In the genomic region with DNA sequence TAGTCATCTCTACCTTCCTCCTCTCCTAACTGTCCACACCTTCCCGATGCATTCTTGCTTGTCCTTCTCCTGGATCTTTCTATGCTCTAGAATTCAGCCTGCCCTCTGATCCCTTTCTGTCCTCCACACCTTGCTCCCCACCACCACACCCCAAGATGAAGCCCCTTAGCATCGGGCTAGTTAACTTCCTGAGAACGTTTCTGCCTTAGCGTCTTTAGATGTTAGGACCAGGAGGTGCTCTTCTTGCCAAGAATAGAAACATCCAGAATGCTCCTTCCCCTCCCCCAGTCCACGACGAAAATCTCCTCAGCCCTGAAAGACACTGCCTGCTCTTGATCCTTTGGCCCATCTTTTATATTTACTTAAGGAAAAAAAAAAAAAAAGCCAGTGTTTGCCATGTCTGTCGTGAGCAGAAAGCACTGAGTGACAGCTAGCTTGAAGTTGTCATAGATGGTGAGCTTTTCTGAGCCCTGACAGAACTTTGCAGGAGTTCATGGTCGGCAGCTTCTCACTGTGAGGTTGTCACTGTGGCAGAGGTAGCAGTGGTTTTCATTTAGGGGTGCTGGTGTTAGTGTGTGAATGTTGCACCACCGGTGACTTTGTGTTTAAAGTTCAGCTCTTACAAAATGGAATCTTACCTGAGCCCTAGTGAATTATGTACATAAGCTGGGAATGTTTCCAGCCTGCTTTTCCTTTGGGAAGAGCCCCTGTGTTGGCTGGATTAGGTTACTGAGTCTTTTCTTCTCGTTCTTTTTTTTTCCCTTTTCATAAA, we compare ENCODE assay signal across 8 mouse cellular contexts. TPM values are rescaled to one million over a fixed set of nuclear protein-coding genes. Genes with fewer than 3 reads are reported as not detected.
DNase-seq lines count a peak whose midpoint lies in the region; ATAC-seq and TF ChIP-seq lines count a peak whose summit lies in the region.

No protein-coding gene starts in this region.

- no peak for DNase-seq in heart, postnatal 14 days
- no peak for DNase-seq in forebrain, embryonic 10.5 days (ENCODE audit: extremely low spot score, low spot score)
- DNase-seq in retina, embryonic 14.5 days (ENCODE audit: low spot score) = peak; percentile 7
- DNase-seq in left cerebral cortex, adult 11 months (ENCODE audit: low spot score) = no peak
- DNase-seq in spleen, adult 18-20 months = no peak

- H3K36me3 ChIP-seq in heart, embryonic 11.5 days (ENCODE audit: control insufficient read depth, insufficient read depth, low read length) = no peaks in the 10 kb centered on the region; the same call in 1 of the 2 replicates
- H3K36me3 ChIP-seq in ES-Bruce4 (ENCODE audit: control insufficient read depth, insufficient read depth, low read length, poor library complexity, severe bottlenecking) = peaks cover 14% of the 10 kb centered on the region
- H3K36me3 ChIP-seq in forebrain, embryonic 10.5 days (replicated peaks) = peaks cover 35% of the 10 kb centered on the region
- H3K36me3 ChIP-seq in limb, embryonic 12.5 days = peaks cover 23% of the 10 kb centered on the region

- H3K9ac ChIP-seq in heart, embryonic 11.5 days (ENCODE audit: low read depth, low read length) = peak overlapping the region; percentile 73
- peak overlapping the region; percentile 98 for H3K9ac ChIP-seq in ES-Bruce4 (ENCODE audit: low read depth, poor library complexity, severe bottlenecking)
- peak overlapping the region; percentile 82; the same call in 1 of the 2 replicates for H3K9ac ChIP-seq in limb, embryonic 12.5 days (replicated peaks)

- H3K4me1 ChIP-seq in heart, embryonic 11.5 days (ENCODE audit: control insufficient read depth, insufficient read depth, low read length) = peaks cover 21% of the 10 kb centered on the region
- no peaks in the 10 kb centered on the region for H3K4me1 ChIP-seq in ES-Bruce4 (ENCODE audit: control insufficient read depth, insufficient read depth, low read length)
- H3K4me1 ChIP-seq in forebrain, embryonic 10.5 days = peaks cover 64% of the 10 kb centered on the region
- H3K4me1 ChIP-seq in limb, embryonic 12.5 days (replicated peaks) = peaks cover 27% of the 10 kb centered on the region

- no peaks in the 10 kb centered on the region for H3K27me3 ChIP-seq in heart, embryonic 11.5 days (ENCODE audit: control insufficient read depth, insufficient read depth, low read length)
- no peaks in the 10 kb centered on the region for H3K27me3 ChIP-seq in ES-Bruce4 (ENCODE audit: control insufficient read depth, insufficient read depth, low read length, poor library complexity, severe bottlenecking)
- H3K27me3 ChIP-seq in forebrain, embryonic 10.5 days (ENCODE audit: poor library complexity, severe bottlenecking) = no peaks in the 10 kb centered on the region
- H3K27me3 ChIP-seq in limb, embryonic 12.5 days = no peaks in the 10 kb centered on the region

- H3K4me3 ChIP-seq in heart, embryonic 11.5 days (ENCODE audit: low read depth, low read length) = peak overlapping the region; percentile 83
- H3K4me3 ChIP-seq in ES-Bruce4 (ENCODE audit: low read depth, low read length) = peak overlapping the region; percentile 82
- H3K4me3 ChIP-seq in forebrain, embryonic 10.5 days = peak overlapping the region; percentile 96
- peak overlapping the region; percentile 77 for H3K4me3 ChIP-seq in limb, embryonic 12.5 days (replicated peaks)

- no peak overlapping the region for H3K27ac ChIP-seq in heart, embryonic 11.5 days (ENCODE audit: low read depth, low read length)
- H3K27ac ChIP-seq in ES-Bruce4 (ENCODE audit: insufficient read depth, low read length) = no peak overlapping the region
- peak overlapping the region; percentile 97; the same call in 1 of the 2 replicates for H3K27ac ChIP-seq in forebrain, embryonic 10.5 days
- no peak overlapping the region for H3K27ac ChIP-seq in limb, embryonic 12.5 days

- H3K4me2 ChIP-seq in heart, embryonic 11.5 days = peak overlapping the region; percentile 80
- peak overlapping the region; percentile 97 for H3K4me2 ChIP-seq in limb, embryonic 12.5 days

- 20% methylated on average over 10 of the region's 10 CpGs for WGBS in heart, embryonic 11.5 days (ENCODE audit: insufficient replicate concordance)
- 30% methylated on average over 10 of the region's 10 CpGs for WGBS in forebrain, embryonic 10.5 days
- WGBS in limb, embryonic 12.5 days = 25% methylated on average over 10 of the region's 10 CpGs

- no peaks in the 10 kb centered on the region for H3K9me3 ChIP-seq in heart, embryonic 11.5 days (replicated peaks; ENCODE audit: control insufficient read depth, low read length)
- no peaks in the 10 kb centered on the region for H3K9me3 ChIP-seq in ES-Bruce4 (replicated peaks; ENCODE audit: control insufficient read depth, insufficient read depth, low read length, poor library complexity, severe bottlenecking)
- H3K9me3 ChIP-seq in forebrain, embryonic 10.5 days = no peaks in the 10 kb centered on the region
- H3K9me3 ChIP-seq in limb, embryonic 12.5 days = no peaks in the 10 kb centered on the region

- TF ChIP-seq CTCF in ES-Bruce4 (IDR thresholded peaks at IDR 0.05; ENCODE audit: low read depth, low read length) = no peak

- intact Hi-C loops in heart, postnatal 14 days (cut with DNase I) = loop anchor here (2.0 kb wide), 1 partner anchor 36 kb away; no protein-coding TSS in a partner anchor

- no peak for ATAC-seq in heart, embryonic 11.5 days (replicated peaks; ENCODE audit: insufficient number of reproducible peaks, low FRiP score, low TSS enrichment)
- no peak for ATAC-seq in limb, embryonic 12.5 days (ENCODE audit: insufficient number of reproducible peaks, insufficient read depth, low FRiP score, low TSS enrichment, low read depth)

- TF ChIP-seq EP300 in ES-Bruce4 (IDR thresholded peaks at IDR 0.05; ENCODE audit: insufficient read depth, low read depth, low read length) = no peak

- no peak for TF ChIP-seq POLR2A in ES-Bruce4 (IDR thresholded peaks at IDR 0.05; ENCODE audit: insufficient read depth, low read length)

RNA-seq across cellular contexts. Expression of a gene that starts 1.9 kb away (rescaled TPM):
- 8.5 and 9.7 TPM in 2 replicates for polyA plus RNA-seq in heart, embryonic 11.5 days (2014; fragmentation: Nextera tagmentation; extraction: Ambion mirVana)
- 10 to 100 TPM; 17.6 to 17.8 TPM for total RNA-seq in heart, postnatal 14 days (2021)
- polyA plus RNA-seq in ES-Bruce4 (2011; ENCODE audit: insufficient read depth, insufficient read length, low read depth, missing spikeins) = 45.2 and 46.0 TPM in 2 replicates
- 8.1 and 9.0 TPM in 2 replicates for polyA plus RNA-seq in forebrain, embryonic 10.5 days (2016; fragmentation: Nextera tagmentation; extraction: Ambion mirVana)
- polyA plus RNA-seq in limb, embryonic 12.5 days (2016; fragmentation: Nextera tagmentation; extraction: Ambion mirVana) = 10.4 and 11.9 TPM in 2 replicates
